Mouse (Mus musculus): Measurements from ENCODE around the gene Supt3.

Gene Supt3

GRCm38 (mm10) chr17:44780353-44780752, 3.4 kb downstream of the Supt3 start:
- no peak for DNase-seq (ENCODE audit: low spot score in 2 of 2)

DNA sequence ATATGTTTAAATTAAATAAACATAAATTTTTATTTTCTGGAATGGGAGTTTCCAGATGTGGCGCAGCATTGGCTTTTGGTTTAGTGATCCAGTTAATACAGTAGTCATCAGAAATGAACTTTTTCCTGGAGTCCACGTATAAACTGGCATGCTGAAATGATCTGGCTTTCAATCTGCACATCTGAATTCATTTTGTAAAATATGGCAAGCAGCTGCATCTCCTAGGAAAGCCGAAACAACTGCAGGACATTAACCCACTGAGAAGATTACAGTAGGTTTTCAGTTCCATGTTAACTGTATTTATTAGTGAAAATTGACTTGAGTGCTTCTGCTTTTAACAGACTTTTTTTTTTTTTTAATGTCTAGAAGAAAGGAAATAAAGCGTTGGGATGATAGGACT, 5.4 kb downstream of the Supt3 start:
- DNase-seq (ENCODE audit: low spot score in 2 of 2), result no peak

DNA sequence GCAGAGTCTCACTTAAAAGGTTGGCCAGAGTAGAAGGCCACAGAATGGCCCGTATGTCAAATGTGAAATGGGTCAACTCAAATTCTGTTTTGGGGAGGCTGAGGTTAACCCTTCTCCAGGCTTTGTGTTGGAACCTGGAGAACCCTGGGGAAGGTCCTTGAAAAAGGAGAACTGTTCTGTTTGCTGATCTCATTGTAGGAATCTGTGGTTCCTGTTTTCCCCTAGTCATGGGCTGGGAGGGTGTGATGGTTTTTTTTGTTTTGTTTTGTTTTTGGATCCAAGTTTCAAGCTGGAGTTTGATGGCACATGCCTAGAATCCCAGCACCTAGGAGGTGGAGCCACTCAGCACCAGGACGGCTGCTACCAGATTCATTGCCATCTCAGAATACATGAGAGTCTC, 6.2 kb downstream of the Supt3 start:
- no peak for DNase-seq (ENCODE audit: low spot score in 2 of 2)

DNA sequence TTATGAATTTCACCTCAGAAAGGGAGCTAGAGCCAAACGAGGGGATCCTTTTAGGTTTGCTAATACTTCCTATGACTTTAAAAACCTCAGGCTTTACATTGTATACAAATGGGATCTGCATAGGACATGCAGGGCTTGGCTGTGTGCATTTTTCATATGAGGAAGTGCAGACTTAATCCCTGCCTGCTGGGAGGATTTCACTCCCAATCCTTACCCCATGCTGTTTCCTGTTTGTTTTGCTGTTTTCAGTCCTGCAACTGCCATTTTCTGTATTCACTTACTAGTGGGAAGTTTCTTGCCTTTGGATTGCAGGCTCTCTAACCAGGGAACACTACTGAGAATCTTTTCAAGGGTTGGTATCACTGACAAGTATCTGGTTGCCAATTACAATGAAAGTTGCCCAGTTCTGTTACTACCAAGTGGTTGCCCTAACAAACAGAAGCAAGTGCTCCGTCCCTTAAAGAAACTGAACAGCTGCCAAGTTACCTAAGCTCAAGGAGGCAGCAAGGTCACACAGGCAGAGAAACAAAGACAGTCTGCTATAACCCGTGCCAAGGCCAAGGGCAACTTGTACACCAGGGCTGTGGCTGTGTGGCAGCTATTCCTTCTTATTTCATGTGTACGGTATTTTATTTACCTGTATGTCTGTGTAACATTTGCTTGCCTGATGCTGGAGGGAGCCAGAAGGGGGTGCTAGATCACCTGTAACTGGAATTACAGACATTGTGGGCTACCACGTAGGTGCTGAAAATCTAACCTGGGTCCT, 12.2 kb downstream of the Supt3 start:
- peak in 1 of 2 experiments; percentile 3 for DNase-seq (ENCODE audit: low spot score in 2 of 2)

DNA sequence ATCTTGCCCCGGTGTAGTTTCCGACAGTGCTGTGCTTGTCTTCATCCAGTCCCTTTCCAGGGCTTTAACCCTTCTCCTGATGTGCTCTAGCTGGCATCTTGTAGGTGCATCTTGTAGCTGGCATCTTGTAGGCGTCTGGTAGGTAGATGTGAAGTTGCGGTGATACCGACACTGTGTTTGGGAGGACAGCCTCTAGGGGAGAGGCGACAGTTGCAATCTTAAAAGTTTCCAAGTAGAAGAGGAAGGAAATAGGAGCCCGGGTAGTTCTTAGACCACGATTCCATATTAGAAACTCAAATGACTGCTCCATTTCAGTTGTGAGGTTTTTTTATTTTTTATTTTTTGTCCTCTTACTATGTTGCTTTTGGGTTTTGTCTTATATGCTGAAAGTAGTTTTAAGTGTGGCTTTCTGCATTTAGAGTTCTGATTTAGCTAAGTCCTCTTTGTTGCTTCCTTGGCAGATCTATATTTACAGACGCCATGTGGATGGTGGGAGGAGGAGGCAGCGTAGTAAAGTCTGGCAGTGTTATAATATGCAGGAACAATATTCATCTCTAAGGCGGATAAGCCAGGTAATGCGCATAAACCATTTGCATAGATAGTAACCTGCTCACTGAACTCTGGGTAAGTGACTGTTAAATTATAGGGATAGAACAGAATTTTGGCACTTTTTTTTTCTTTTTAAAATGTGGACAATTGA, 15.4 kb downstream of the Supt3 start:
- no peak for DNase-seq (ENCODE audit: low spot score in 2 of 2)

GRCm38 (mm10) chr17:44797331-44797730, 20.4 kb downstream of the Supt3 start:
- DNase-seq (ENCODE audit: low spot score in 2 of 2), result peak in 1 of 2 experiments; percentile 6

DNA sequence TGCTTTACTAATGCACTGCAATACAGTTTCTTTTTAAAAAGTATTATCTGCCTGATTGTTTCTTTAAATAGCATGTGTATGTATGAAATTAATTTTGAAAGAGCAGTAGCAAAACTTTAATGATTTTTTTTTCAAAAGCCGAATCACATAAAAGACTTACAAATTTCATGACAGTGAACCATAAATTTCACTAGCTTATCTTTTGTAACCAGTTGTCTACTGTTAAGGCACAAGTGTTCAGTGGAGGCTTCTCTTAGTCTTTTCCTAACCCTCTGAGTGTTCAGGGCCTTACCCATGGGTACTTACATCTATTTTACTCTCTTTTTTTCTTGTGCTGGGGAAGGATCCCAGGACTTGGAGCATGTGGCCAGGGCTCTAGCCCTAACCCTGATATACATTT, 30.1 kb downstream of the Supt3 start:
- no peak for DNase-seq (ENCODE audit: low spot score in 2 of 2)

GRCm38 (mm10) chr17:44814508-44815175, 37.7 kb downstream of the Supt3 start, which contains the start of gene Runx2:
Runx2 (minus strand) TSS chr17:44814797.
- DNase-seq (ENCODE audit: low spot score in 2 of 2), result no peak

- no peak for DNase-seq (ENCODE audit: low spot score in 2 of 2)
Observed at GRCm38 (mm10) chr17:44818825-44819224, 41.9 kb downstream of the Supt3 start.

- no peak for DNase-seq (ENCODE audit: low spot score in 2 of 2)
Observed at GRCm38 (mm10) chr17:44819816-44820215, 42.9 kb downstream of the Supt3 start.

DNA sequence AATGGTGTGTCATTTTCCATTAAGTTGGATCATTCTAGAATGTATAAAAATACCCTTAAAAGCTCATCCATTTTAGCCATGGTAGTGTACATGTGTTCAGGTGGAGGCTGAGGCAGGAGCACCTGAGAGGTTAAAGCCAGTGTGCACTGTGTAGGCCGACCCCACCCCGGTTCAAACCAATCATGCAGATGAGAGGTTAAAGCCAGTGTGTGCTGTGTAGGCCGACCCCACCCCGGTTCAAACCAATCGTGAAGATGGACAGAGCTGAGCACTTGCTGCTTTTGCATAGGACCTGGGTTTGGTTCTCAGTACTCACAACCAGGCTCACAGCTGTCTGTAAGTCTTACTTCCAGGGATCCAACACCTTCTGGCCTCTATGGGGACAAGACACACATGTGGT, 45.0 kb downstream of the Supt3 start:
- no peak for DNase-seq (ENCODE audit: low spot score in 2 of 2)

GRCm38 (mm10) chr17:44827124-44827523, 50.2 kb downstream of the Supt3 start:
- no peak for DNase-seq (ENCODE audit: low spot score in 2 of 2)

DNA sequence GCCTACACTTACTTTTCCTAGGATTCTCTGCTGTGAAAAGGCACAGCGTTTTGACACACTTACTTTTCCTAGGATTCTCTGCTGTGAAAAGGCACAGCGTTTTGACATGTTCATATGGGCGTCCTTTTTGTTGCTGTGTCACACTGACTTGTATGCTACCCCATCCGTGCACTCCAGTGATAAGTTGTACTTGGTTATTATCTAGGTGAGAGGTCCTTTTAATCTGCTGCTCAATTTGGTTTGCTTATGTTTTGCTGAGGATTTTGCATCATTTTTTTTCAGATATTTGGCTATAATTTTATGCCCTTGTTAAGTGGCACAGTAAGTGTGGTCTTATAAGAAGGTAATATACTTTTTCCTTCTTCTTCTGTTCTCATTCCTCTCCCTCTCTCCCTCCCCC, 51.0 kb downstream of the Supt3 start:
- DNase-seq (ENCODE audit: low spot score in 2 of 2), result no peak

DNA sequence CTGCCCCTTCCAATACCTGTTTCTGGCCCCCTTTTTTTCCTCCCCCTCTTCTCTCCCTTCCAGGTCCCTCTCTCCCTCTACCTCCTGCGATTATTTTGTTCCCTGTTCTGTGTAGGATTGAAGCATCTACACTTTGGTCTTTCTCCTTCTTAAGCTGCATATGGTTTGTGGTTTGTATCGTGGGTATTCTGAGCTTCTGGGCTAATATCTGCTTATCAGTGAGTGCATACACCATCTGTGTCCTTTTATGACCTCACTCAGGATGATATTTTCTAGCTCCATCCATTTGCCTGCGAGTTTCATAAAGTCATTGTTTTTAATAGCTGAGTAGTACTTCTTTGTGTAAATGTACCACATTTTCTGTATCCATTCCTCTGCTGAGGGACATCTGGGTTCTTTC, 52.6 kb downstream of the Supt3 start:
- DNase-seq (ENCODE audit: low spot score in 2 of 2), result no peak

DNA sequence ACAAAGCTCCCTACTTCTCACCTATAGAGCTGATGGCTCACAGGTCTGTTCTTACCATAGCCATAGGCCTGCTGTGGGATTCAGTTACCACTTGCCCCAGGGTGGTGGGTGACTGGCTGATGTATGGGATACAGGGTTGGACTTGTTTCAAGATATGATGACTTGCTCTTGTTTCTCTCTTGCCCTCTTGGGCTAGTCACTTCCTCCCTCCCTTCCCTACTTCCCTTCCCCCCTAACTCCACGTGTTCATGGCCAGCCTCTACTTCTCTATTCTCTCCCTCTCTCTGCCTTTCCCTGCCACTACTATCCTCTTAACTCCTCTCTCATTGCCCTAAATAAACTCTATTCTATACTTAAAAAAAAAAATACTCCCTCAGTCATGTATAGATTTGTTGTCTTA, 54.2 kb downstream of the Supt3 start:
- DNase-seq (ENCODE audit: low spot score in 2 of 2), result no peak

- DNase-seq (ENCODE audit: low spot score in 2 of 2), result no peak
Observed at GRCm38 (mm10) chr17:44842184-44842583, 65.2 kb downstream of the Supt3 start.

GRCm38 (mm10) chr17:44863165-44863564, 86.2 kb downstream of the Supt3 start:
- no peak for DNase-seq (ENCODE audit: low spot score in 2 of 2)

GRCm38 (mm10) chr17:44893592-44893991, 116.6 kb downstream of the Supt3 start:
- DNase-seq (ENCODE audit: low spot score in 2 of 2), result no peak

DNA sequence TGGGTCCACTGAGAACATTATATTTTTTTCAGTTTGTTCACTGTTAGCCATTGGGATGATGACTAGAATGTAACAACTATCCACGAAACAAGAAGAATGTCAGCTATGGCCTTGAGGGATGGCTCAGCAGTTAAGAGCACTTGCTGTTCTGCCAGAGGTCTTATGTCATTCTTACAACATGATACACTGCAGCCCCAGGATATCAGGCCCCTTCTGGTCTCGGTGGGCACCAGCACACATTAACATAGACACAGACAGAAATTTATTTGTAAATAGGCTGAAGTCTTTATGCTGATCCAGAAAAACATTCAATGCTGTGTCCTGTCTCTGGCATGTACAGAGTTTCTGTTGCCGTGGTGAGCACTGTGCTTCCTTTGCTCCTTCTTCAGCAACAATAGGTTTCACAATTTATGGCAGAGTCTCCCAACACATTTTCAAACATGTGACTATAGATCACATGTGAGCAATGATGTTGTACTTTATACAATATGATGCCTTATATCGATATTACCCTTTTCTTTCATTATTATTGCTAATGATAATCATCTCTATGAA, 166.7 kb downstream of the Supt3 start:
- DNase-seq (ENCODE audit: low spot score in 2 of 2), result peak; percentile 2 to 25

- DNase-seq (ENCODE audit: low spot score in 2 of 2), result no peak
Observed at GRCm38 (mm10) chr17:44945333-44945732, 168.4 kb downstream of the Supt3 start.

- DNase-seq (ENCODE audit: low spot score in 2 of 2), result no peak
Observed at GRCm38 (mm10) chr17:44948321-44948720, 171.4 kb downstream of the Supt3 start.

GRCm38 (mm10) chr17:44956671-44957070, 179.7 kb downstream of the Supt3 start:
- no peak for DNase-seq (ENCODE audit: low spot score in 2 of 2)
